Mouse (Mus musculus) heart, embryonic 10.5 days (tissue): ENCODE measurements around the gene Emcn. TPM values are rescaled to one million over a fixed set of nuclear protein-coding genes. Genes with fewer than 3 reads are reported as not detected.

Source experiments
- DNase-seq: peaks from one replicate; pipeline ENCODE4 v3.0.0-alpha.2; 2017; ENCODE audit warnings: low spot score
- H3K27ac ChIP-seq: fragments of 300-500 bp; sonication (generic); 2 replicates; pipeline ENCODE4 v1.5.1; 2016; ENCODE audit warnings: mild to moderate bottlenecking
- H3K27me3 ChIP-seq: fragments of 300-500 bp; sonication (generic); 2 replicates; pipeline ENCODE4 v1.6.1; 2016; ENCODE audit warnings: mild to moderate bottlenecking; ENCODE audit not compliant: poor library complexity, insufficient read depth, severe bottlenecking
- H3K36me3 ChIP-seq: fragments of 300-500 bp; sonication (generic); 2 replicates; pipeline ENCODE4 v1.6.1; 2016; ENCODE audit warnings: mild to moderate bottlenecking, moderate library complexity
- H3K4me1 ChIP-seq: fragments of 300-500 bp; sonication (generic); 2 replicates; pipeline ENCODE4 v1.6.1; 2016; ENCODE audit warnings: mild to moderate bottlenecking
- H3K4me3 ChIP-seq: fragments of 300-500 bp; sonication (generic); 2 replicates; pipeline ENCODE4 v1.5.1; 2016; ENCODE audit warnings: mild to moderate bottlenecking, moderate library complexity
- H3K9me3 ChIP-seq: fragments of 300-500 bp; sonication (generic); 2 replicates; pipeline ENCODE4 v1.6.1; 2016; ENCODE audit warnings: mild to moderate bottlenecking, moderate library complexity
- WGBS: fragments of 180-500 bp; shearing (Covaris S2); methylation state at CpG from one replicate; pipeline ENCODE4 v1.1.7; 2016; 5-methylcytosine and 5-hydroxymethylcytosine counted together
- polyA plus RNA-seq: library from polyadenylated mRNA; unstranded; fragments of >200 nt; fragmentation: Nextera tagmentation; extraction: Ambion mirVana; gene quantifications from 2 replicates; pipeline ENCODE4 v1.2.1, GENCODE M21; 2016

The Emcn gene
- 44.2 and 63.2 TPM in 2 replicates for polyA plus RNA-seq

- H3K9me3 ChIP-seq: no peaks in the 10 kb centered on the region
- H3K27ac ChIP-seq: peak within 1 kb of the TSS; percentile 72
- WGBS: 35% methylated on average over 8 of the region's 8 CpGs
- DNase-seq: no peak
- peak within 1 kb of the TSS; percentile 46 for H3K4me3 ChIP-seq
- no peaks in the 10 kb centered on the region for H3K36me3 ChIP-seq
- H3K4me1 ChIP-seq: 0 out of 2 replicates have a peak, but pooled peaks cover 3% of the 10 kb centered on the region
- no peaks in the 10 kb centered on the region for H3K27me3 ChIP-seq
Measured at GRCm38 (mm10) chr3:137340938-137341337, at the start of gene Emcn. Gene Emcn (plus strand): TSS chr3:137341067.

- H3K4me3 ChIP-seq: peak overlapping the region; percentile 22; the same call in 1 of the 2 replicates
- 32% methylated on average over 6 of the region's 6 CpGs for WGBS
Measured at GRCm38 (mm10) chr3:137293174-137293591, 47.7 kb upstream of the Emcn start.

GRCm38 (mm10) chr3:137298230-137298629 is 42.6 kb upstream of the Emcn start:
- 65% methylated on average over 2 of the region's 2 CpGs for WGBS
- no peaks in the 10 kb centered on the region for H3K27me3 ChIP-seq
- H3K4me1 ChIP-seq: no peaks in the 10 kb centered on the region
- H3K27ac ChIP-seq: no peak overlapping the region
- H3K9me3 ChIP-seq: no peaks in the 10 kb centered on the region
- no peak for DNase-seq
- H3K4me3 ChIP-seq: no peak overlapping the region
- no peaks in the 10 kb centered on the region for H3K36me3 ChIP-seq

More at GRCm38 (mm10) chr3:137293174-137293591, 47.7 kb upstream of the Emcn start:
- no peaks in the 10 kb centered on the region for H3K9me3 ChIP-seq
- peak overlapping the region; percentile 80 for H3K27ac ChIP-seq
- H3K4me1 ChIP-seq: no peaks in the 10 kb centered on the region
- no peaks in the 10 kb centered on the region for H3K27me3 ChIP-seq
- DNase-seq: peak; percentile 88
- H3K36me3 ChIP-seq: no peaks in the 10 kb centered on the region

- WGBS: 74% methylated on average over 3 of the region's 3 CpGs
- H3K36me3 ChIP-seq: no peaks in the 10 kb centered on the region
- no peaks in the 10 kb centered on the region for H3K9me3 ChIP-seq
- H3K27ac ChIP-seq: no peak overlapping the region
- no peak overlapping the region for H3K4me3 ChIP-seq
- no peaks in the 10 kb centered on the region for H3K27me3 ChIP-seq
- no peaks in the 10 kb centered on the region for H3K4me1 ChIP-seq
- no peak for DNase-seq
Measured at GRCm38 (mm10) chr3:137300210-137300609, 40.7 kb upstream of the Emcn start.

DNA sequence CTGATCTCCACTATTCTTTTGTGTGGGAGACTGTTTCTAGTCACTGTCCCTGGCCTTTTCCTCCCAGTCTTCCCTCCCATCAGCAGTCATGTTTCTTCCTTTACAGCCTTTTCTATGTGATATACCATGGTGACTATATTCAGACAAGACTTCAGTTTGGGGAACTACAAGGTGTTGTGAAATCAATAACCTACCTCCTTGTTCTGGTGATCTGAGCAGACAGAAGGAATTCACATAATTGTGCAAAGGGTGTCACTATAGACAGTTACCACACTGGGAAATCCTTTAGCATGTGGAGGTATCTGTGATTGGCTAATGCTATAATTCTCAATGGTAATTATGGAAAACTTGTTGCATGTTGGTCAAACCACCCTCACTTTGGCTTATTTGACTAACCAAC is 39.7 kb upstream of the Emcn start:
- no peak for DNase-seq
- H3K4me3 ChIP-seq: no peak overlapping the region
- no peaks in the 10 kb centered on the region for H3K9me3 ChIP-seq
- H3K36me3 ChIP-seq: no peaks in the 10 kb centered on the region
- H3K27me3 ChIP-seq: no peaks in the 10 kb centered on the region
- no peak overlapping the region for H3K27ac ChIP-seq
- no peaks in the 10 kb centered on the region for H3K4me1 ChIP-seq

DNA sequence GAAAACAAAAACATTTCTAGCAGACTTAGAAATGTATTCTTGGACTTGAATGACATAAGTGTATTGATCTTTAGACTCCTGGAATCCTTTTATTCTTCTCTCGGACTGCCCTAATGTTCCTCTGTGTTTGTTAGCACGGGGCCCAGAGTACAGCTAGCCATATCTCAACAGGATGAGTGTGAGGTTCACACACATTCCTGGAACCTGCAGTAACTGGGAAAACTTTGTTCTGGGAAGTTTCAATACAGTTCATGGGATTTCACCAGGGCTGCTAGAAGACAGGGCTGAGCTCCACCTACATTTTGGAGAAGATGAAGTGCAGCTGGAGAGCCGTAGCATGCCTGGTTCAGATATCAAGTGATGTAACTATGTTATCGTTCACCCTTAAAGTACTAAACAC is 38.1 kb upstream of the Emcn start:
- no peaks in the 10 kb centered on the region for H3K4me1 ChIP-seq
- H3K9me3 ChIP-seq: no peaks in the 10 kb centered on the region
- H3K4me3 ChIP-seq: no peak overlapping the region
- H3K27me3 ChIP-seq: no peaks in the 10 kb centered on the region
- WGBS: 52% methylated on average over 4 of the region's 4 CpGs
- H3K27ac ChIP-seq: no peak overlapping the region
- no peaks in the 10 kb centered on the region for H3K36me3 ChIP-seq
- no peak for DNase-seq

DNA sequence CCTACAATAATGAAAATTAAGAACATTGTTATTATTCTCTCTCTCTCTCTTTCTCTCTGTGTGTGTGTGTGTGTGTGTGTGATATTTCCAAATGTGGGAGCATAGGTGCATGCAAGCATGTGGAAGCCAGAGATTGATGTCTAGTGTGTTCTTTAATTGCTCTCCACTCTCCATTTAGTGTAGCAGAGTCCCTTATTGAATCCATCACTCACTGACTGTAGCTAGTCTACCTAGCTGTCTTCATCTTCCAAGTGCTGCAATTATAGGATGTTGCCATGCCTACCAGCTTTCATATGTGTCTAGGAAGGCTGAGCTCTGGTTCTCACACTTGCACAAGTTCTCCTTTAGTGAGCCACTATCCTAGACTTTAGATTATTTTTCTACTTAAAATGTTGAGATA is 30.9 kb upstream of the Emcn start:
- no peaks in the 10 kb centered on the region for H3K27me3 ChIP-seq
- H3K36me3 ChIP-seq: no peaks in the 10 kb centered on the region
- DNase-seq: no peak
- H3K4me3 ChIP-seq: no peak overlapping the region
- no peaks in the 10 kb centered on the region for H3K4me1 ChIP-seq
- H3K27ac ChIP-seq: no peak overlapping the region
- H3K9me3 ChIP-seq: no peaks in the 10 kb centered on the region

- Histone ChIP-seq H3K4me1 (no peaks in the 10 kb centered on the region), H3K36me3 (no peaks in the 10 kb centered on the region), H3K27ac (no peak overlapping the region), H3K27me3 (no peaks in the 10 kb centered on the region), H3K4me3 (no peak overlapping the region), H3K9me3 (no peaks in the 10 kb centered on the region)
- WGBS: 64% methylated on average over 3 of the region's 3 CpGs
- DNase-seq: no peak
Measured at GRCm38 (mm10) chr3:137312540-137312939, 28.3 kb upstream of the Emcn start.

DNA sequence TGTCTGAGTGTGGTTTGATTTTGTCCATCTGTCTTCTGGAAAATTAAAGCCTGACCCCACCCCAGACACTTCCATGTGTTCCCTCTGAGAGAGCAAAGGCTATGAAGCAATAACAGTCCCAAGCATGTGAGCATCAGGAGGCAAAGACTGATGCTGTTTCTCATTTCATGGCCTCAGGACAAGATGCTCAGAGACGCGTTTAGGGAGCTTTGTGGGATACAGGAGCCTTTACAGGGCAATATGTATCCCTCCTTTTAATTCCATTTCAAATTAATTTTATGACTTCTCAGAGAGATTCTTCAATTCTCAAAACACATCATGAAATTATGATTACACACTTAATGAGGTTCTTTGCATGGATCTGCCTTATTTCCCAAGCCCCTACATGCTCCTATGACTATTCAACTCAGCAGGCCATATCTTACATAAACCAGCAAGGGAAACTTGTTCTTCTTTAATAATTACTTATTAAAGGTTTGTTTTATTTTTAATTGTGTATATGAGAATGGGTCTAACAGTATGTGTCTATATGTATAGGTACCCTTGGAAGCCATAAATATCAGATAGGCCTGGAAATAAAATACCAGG is 27.0 kb upstream of the Emcn start:
- Histone ChIP-seq H3K36me3 (no peaks in the 10 kb centered on the region), H3K27ac (no peak overlapping the region), H3K27me3 (no peaks in the 10 kb centered on the region), H3K4me3 (no peak overlapping the region), H3K9me3 (no peaks in the 10 kb centered on the region), H3K4me1 (no peaks in the 10 kb centered on the region)
- DNase-seq: no peak
- WGBS: 83% methylated on average over 2 of the region's 2 CpGs

- Histone ChIP-seq H3K36me3 (no peaks in the 10 kb centered on the region), H3K27ac (no peak overlapping the region), H3K4me3 (no peak overlapping the region), H3K27me3 (no peaks in the 10 kb centered on the region), H3K4me1 (peaks cover 5% of the 10 kb centered on the region; the same call in 1 of the 2 replicates), H3K9me3 (no peaks in the 10 kb centered on the region)
- no peak for DNase-seq
- 75% methylated on average over 2 of the region's 2 CpGs for WGBS
Measured at GRCm38 (mm10) chr3:137318371-137318770, 22.5 kb upstream of the Emcn start.

- H3K4me3 ChIP-seq: no peak overlapping the region
- H3K27me3 ChIP-seq: no peaks in the 10 kb centered on the region
- WGBS: 48% methylated on average over 1 of the region's 1 CpGs
- H3K4me1 ChIP-seq: peaks cover 5% of the 10 kb centered on the region; the same call in 1 of the 2 replicates
- no peak overlapping the region for H3K27ac ChIP-seq
- H3K36me3 ChIP-seq: no peaks in the 10 kb centered on the region
- H3K9me3 ChIP-seq: no peaks in the 10 kb centered on the region
- DNase-seq: no peak
Measured at GRCm38 (mm10) chr3:137319950-137320349, 20.9 kb upstream of the Emcn start.

DNA sequence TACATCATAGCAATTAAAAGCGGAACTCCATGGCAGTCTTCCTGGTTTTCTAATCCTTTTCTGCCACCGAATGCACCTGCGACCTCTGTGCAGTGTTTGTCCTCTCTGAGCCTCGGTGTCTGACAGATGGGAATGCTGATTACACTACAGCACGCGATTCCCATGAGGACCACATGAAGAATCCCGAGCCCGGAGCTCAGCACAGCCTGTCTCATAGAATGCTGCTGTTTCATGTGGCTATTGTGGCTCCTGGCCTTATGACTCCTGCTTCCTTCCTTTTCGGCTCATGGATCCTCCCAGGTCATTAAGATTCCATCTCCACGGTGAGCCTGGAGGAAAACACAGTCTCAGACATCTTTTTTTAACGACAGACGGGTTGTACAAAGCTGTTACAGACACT is 18.6 kb upstream of the Emcn start:
- 58% methylated on average over 12 of the region's 12 CpGs for WGBS
- Histone ChIP-seq H3K27ac (no peak overlapping the region), H3K27me3 (no peaks in the 10 kb centered on the region), H3K4me3 (no peak overlapping the region), H3K9me3 (no peaks in the 10 kb centered on the region), H3K36me3 (no peaks in the 10 kb centered on the region), H3K4me1 (peaks cover 5% of the 10 kb centered on the region; the same call in 1 of the 2 replicates)
- no peak for DNase-seq

DNA sequence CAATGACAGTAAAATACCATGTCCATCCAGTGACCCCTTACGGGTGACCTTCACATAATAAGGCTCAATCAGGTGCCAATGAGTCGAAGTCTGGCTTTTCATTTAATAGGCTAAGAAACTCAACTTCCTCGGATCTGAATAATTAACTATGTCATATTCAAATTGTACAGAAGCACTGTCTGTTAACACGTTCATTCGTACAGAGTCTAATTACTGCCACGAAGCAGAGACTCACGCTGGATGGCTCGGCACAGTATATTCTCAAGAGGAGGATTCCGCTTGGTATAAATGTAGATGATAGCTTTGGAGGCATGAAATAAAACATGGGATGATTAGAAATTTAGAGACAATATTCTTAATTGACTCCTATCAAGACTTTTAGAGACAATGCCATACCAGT is 11.0 kb upstream of the Emcn start:
- H3K36me3 ChIP-seq: no peaks in the 10 kb centered on the region
- no peak overlapping the region for H3K4me3 ChIP-seq
- WGBS: 86% methylated on average over 9 of the region's 9 CpGs
- no peaks in the 10 kb centered on the region for H3K4me1 ChIP-seq
- no peaks in the 10 kb centered on the region for H3K27me3 ChIP-seq
- H3K9me3 ChIP-seq: no peaks in the 10 kb centered on the region
- no peak overlapping the region for H3K27ac ChIP-seq
- no peak for DNase-seq

DNA sequence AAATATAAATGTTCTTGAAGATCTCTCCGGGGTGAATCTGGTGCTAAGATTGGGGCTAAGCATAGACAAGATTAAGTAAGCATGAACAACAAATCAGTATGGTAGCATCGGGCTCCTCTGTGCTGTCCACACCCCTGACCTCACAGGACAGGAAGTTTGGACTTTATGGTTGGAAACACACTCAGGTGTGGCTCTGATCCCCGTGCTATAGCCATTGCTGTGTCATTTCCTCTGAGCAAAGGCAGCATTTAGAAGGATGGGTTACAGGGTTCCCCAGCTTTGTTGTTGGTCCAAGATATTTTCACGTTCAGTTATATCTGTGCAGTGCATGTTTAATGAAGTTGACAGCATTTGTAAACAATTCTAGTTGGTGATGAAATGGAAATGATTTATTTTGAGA is 9.9 kb upstream of the Emcn start:
- WGBS: 69% methylated on average over 4 of the region's 4 CpGs
- Histone ChIP-seq H3K27me3 (no peaks in the 10 kb centered on the region), H3K36me3 (no peaks in the 10 kb centered on the region), H3K9me3 (no peaks in the 10 kb centered on the region), H3K4me1 (no peaks in the 10 kb centered on the region), H3K4me3 (no peak overlapping the region), H3K27ac (no peak overlapping the region)
- no peak for DNase-seq
